Mouse (Mus musculus) liver, embryonic 14.5 days (tissue): ENCODE measurements at regions not wholly inside any gene's neighbourhood (a gene's known extent, or its start where the extent isn't known, plus 50 kb on each side); places are given as distances from the start of the nearest gene placed in this dataset.

ENCODE experiments used
- CTCF ChIP-seq: IDR thresholded peaks from 2 replicates; pipeline ENCODE4 v1.5.1; 2016; ENCODE audit warnings: antibody characterized with exemption, low read depth, control low read depth
- EP300 ChIP-seq: IDR thresholded peaks from 2 replicates; pipeline ENCODE4 v1.6.1; 2016; ENCODE audit warnings: antibody characterized with exemption, low read depth

GRCm38 (mm10) chr11:24361998-24362687, 284.3 kb downstream of the Bcl11a start:
- TF ChIP-seq CTCF = no peak
- TF ChIP-seq EP300 = no peak
